Mouse (Mus musculus) left cerebral cortex, adult 18-20 months (tissue): ENCODE results near the gene Fam205a2. TPM values are rescaled to one million over a fixed set of nuclear protein-coding genes. Genes with fewer than 3 reads are reported as not detected.
"Not testable (repeated sequence)": the region's sequence is repeated elsewhere in the genome, so short reads cannot be mapped to it uniquely, and the experiment has no call there.

Experiments
- DNase-seq, 2 experiments: peaks; one replicate each; pipeline ENCODE4 v3.0.0; 2021 to 2022; ENCODE audit warnings: low spot score in 2 of 2, mixed read lengths in 1 of 2
- long read RNA-seq, 2 experiments: library from polyadenylated mRNA; stranded (forward); transcript quantifications; one replicate each; pipeline ENCODE4 v2.0.0; 2021
- total RNA-seq, 2 experiments: library from RNA; stranded (reverse); gene quantifications; 2 replicates each; pipeline ENCODE4 v1.2.3; 2021

Fam205a2 gene
- not detected for total RNA-seq
- long read RNA-seq, experiment 1, partial matches to known transcripts: 0 of 1 reads
- long read RNA-seq, experiment 1, other reads (novel, unspliced or antisense): 1 of 1 reads
- long read RNA-seq, experiment 2: 0 reads

GRCm38 (mm10) chr4:42528075-42528474, at the start of gene Fam205a2:
Gene Fam205a2 (minus strand): TSS chr4:42528175.
- not testable (repeated sequence) for DNase-seq

Other genes starting within 250 kb of the Fam205a2 start
- not detected for gene Gm21953, start 233.9 kb downstream of the Fam205a2 start, total RNA-seq
- gene Fam205a3, start 209.8 kb downstream of the Fam205a2 start, total RNA-seq: not detected
- gene Gm21586, start 88.8 kb downstream of the Fam205a2 start, total RNA-seq: not detected
- 1 to 10 TPM; 5.2 to 5.6 TPM for gene Gm2163, start 61.4 kb downstream of the Fam205a2 start, total RNA-seq
- gene Gm10591, start 84.0 kb upstream of the Fam205a2 start, total RNA-seq: not detected
- gene Gm2564, start 101.5 kb upstream of the Fam205a2 start, total RNA-seq: 10 to 100 TPM; 13.1 to 14.1 TPM
- gene Ccl27b, start 127.1 kb upstream of the Fam205a2 start, total RNA-seq: 1 to 10 TPM; 4.6 to 9.6 TPM
- not detected for gene Il11ra2, start 133.7 kb upstream of the Fam205a2 start, total RNA-seq
- 1 to 10 TPM; 1.3 to 2.4 TPM for gene 4930578G10Rik, start 207.4 kb upstream of the Fam205a2 start, total RNA-seq
- 1 to 10 TPM; 1.1 to 1.6 TPM for gene Ccl19, start 228.4 kb upstream of the Fam205a2 start, total RNA-seq
- gene Ccl21a, start 245.8 kb upstream of the Fam205a2 start, total RNA-seq: not detected